Mouse (Mus musculus): ENCODE results near the gene Klk7. TPM values are rescaled to one million over a fixed set of nuclear protein-coding genes. Genes with fewer than 3 reads are reported as not detected.
A peak's percentile ranks its signal among the peaks of the same experiment; 100 is the strongest.

Gene Klk7
- polyA plus RNA-seq, 1 experiment from 2014 or later, result not detected

- H3K36me3 ChIP-seq (replicated peaks), result no peaks in the 10 kb centered on the region
- H3K4me3 ChIP-seq, result no peak overlapping the region
- no peak for DNase-seq (ENCODE audit: extremely low spot score, low spot score)
- H3K9me3 ChIP-seq, result no peaks in the 10 kb centered on the region
- H3K27me3 ChIP-seq (ENCODE audit: poor library complexity, severe bottlenecking), result no peaks in the 10 kb centered on the region
- no peaks in the 10 kb centered on the region for H3K4me1 ChIP-seq
- no peak overlapping the region for H3K27ac ChIP-seq
Measured at GRCm38 (mm10) chr7:43816746-43817145, 5.7 kb downstream of the Klk7 start.

GRCm38 (mm10) chr7:43821581-43821980, 10.5 kb downstream of the Klk7 start:
- 88% methylated on average over 7 of the region's 7 CpGs for WGBS
- Histone ChIP-seq H3K27ac (no peak overlapping the region), H3K4me1 (no peaks in the 10 kb centered on the region), H3K4me3 (no peak overlapping the region), H3K27me3 (ENCODE audit: poor library complexity, severe bottlenecking) (no peaks in the 10 kb centered on the region), H3K9me3 (no peaks in the 10 kb centered on the region), H3K36me3 (replicated peaks) (no peaks in the 10 kb centered on the region)
- no peak for DNase-seq (ENCODE audit: extremely low spot score, low spot score)

DNA sequence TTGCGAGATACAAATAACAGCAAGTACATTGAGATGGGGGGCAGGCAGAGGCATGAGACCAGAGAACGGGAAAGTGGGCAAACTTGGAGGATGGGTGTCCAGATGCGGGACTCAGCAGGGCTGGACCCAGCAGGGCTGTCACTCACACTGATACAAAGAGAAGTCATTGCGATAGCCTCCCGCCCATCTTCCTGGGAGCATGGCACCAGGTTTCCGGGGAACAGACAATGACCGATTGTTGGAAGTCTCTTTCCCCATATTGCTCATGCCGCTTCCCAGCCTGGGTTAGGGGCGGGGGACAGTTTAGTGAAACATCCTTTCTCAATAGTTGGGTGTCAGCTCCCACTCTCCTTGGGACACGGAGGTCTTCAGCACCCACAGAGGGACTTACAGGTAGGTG, 13.1 kb downstream of the Klk7 start, which contains the start of gene Klk6:
Gene Klk6 (plus strand): TSS at position 301 of the 400 bp plus-strand sequence.
- Histone ChIP-seq H3K36me3 (replicated peaks) (no peaks in the 10 kb centered on the region), H3K4me3 (no peak within 1 kb of the TSS), H3K4me1 (no peaks in the 10 kb centered on the region), H3K9me3 (no peaks in the 10 kb centered on the region), H3K27me3 (ENCODE audit: poor library complexity, severe bottlenecking) (no peaks in the 10 kb centered on the region), H3K27ac (no peak within 1 kb of the TSS)
- DNase-seq (ENCODE audit: extremely low spot score, low spot score), result no peak
- 81% methylated on average over 10 of the region's 10 CpGs for WGBS

GRCm38 (mm10) chr7:43826056-43826455, 15.0 kb downstream of the Klk7 start:
- Histone ChIP-seq H3K9me3 (no peaks in the 10 kb centered on the region), H3K27ac (no peak overlapping the region), H3K4me1 (no peaks in the 10 kb centered on the region), H3K36me3 (replicated peaks) (no peaks in the 10 kb centered on the region), H3K27me3 (ENCODE audit: poor library complexity, severe bottlenecking) (no peaks in the 10 kb centered on the region), H3K4me3 (no peak overlapping the region)
- no peak for DNase-seq (ENCODE audit: extremely low spot score, low spot score)
- WGBS, result 88% methylated on average over 5 of the region's 5 CpGs

GRCm38 (mm10) chr7:43827706-43828105, 16.6 kb downstream of the Klk7 start:
- Histone ChIP-seq H3K27me3 (ENCODE audit: poor library complexity, severe bottlenecking) (no peaks in the 10 kb centered on the region), H3K9me3 (no peaks in the 10 kb centered on the region), H3K4me3 (no peak overlapping the region), H3K4me1 (0 out of 2 replicates have a peak, but pooled peaks cover 1% of the 10 kb centered on the region), H3K27ac (no peak overlapping the region), H3K36me3 (replicated peaks) (no peaks in the 10 kb centered on the region)
- WGBS, result 82% methylated on average over 4 of the region's 4 CpGs
- no peak for DNase-seq (ENCODE audit: extremely low spot score, low spot score)

DNA sequence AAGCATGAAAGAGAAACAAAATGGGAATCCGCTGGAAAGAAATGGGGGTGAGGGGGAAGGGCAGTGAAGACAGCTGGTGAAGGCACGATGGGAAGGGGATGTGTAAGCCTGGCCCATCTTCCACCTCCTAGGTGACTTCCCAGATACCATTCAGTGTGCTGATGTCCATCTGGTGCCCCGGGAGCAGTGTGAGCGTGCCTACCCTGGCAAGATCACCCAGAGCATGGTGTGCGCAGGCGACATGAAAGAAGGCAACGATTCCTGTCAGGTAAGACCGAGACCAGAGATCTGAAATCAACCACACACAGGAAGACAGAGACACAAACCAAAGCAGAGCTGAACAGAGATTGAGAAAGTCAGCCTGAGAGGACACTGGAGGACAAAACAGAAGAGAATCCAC, 17.9 kb downstream of the Klk7 start:
- no peak overlapping the region for H3K4me3 ChIP-seq
- peaks cover 6% of the 10 kb centered on the region; the same call in 1 of the 2 replicates for H3K4me1 ChIP-seq
- H3K27me3 ChIP-seq (ENCODE audit: poor library complexity, severe bottlenecking), result no peaks in the 10 kb centered on the region
- H3K36me3 ChIP-seq (replicated peaks), result no peaks in the 10 kb centered on the region
- no peaks in the 10 kb centered on the region for H3K9me3 ChIP-seq
- H3K27ac ChIP-seq, result no peak overlapping the region
- 89% methylated on average over 8 of the region's 8 CpGs for WGBS
- no peak for DNase-seq (ENCODE audit: extremely low spot score, low spot score)

DNA sequence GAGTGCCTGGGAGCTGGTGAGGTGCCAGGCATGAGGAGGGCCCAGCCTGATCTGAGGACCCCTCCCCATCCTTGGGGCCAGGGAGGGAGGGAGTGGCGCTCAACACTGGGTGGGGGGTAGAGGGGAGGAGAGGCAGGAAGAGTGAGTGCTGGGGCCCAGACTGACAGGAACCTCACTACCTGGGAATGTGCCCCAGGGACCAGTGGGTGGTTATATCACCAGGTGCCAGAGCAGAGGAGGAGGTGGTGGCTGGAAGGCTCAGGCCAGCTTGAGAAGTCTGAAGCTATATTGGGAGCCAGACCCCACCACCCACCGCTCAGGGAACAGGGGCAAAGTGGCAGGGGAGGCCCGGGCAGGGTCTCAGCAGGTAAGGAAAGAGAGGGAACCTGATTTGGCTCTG, 30.6 kb downstream of the Klk7 start, which contains the start of gene Klk5:
Gene Klk5 (plus strand): TSS at position 271 of the 400 bp plus-strand sequence.
- no peak for DNase-seq (ENCODE audit: extremely low spot score, low spot score)
- Histone ChIP-seq H3K9me3 (peaks cover 5% of the 10 kb centered on the region; the same call in 1 of the 2 replicates), H3K36me3 (replicated peaks) (no peaks in the 10 kb centered on the region), H3K27ac (no peak within 1 kb of the TSS), H3K4me1 (no peaks in the 10 kb centered on the region), H3K4me3 (no peak within 1 kb of the TSS), H3K27me3 (ENCODE audit: poor library complexity, severe bottlenecking) (no peaks in the 10 kb centered on the region)
- 56% methylated on average over 3 of the region's 3 CpGs for WGBS

- Histone ChIP-seq H3K4me1 (no peaks in the 10 kb centered on the region), H3K27me3 (ENCODE audit: poor library complexity, severe bottlenecking) (no peaks in the 10 kb centered on the region), H3K4me3 (no peak overlapping the region), H3K27ac (no peak overlapping the region), H3K9me3 (peaks cover 5% of the 10 kb centered on the region; the same call in 1 of the 2 replicates), H3K36me3 (replicated peaks) (no peaks in the 10 kb centered on the region)
- 88% methylated on average over 4 of the region's 4 CpGs for WGBS
- no peak for DNase-seq (ENCODE audit: extremely low spot score, low spot score)
Measured at GRCm38 (mm10) chr7:43843801-43844200, 32.7 kb downstream of the Klk7 start.

DNA sequence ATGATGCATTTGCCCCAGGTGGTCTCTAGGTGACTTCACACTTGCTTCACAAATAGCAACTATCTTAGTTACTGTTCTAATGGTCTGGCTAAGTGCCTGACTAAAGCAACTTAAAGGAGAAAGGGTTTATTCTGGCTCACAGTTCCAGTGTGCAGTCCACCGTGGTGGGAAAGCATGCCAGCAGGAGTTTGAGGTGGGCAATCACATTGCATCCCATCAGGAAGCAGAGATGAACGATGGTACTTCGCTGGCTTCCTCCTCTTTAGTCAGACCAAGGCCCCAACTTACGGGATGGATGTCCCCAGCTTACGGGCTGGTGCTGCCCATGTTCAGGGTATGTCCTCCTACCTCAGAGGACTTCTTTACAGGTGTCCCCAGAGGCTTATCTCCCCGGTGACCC, 40.5 kb downstream of the Klk7 start:
- WGBS, result 86% methylated on average over 6 of the region's 6 CpGs

GRCm38 (mm10) chr7:43854642-43855380, 43.7 kb downstream of the Klk7 start:
- Histone ChIP-seq H3K4me3 (no peak overlapping the region), H3K36me3 (replicated peaks) (no peaks in the 10 kb centered on the region), H3K4me1 (no peaks in the 10 kb centered on the region), H3K27me3 (ENCODE audit: poor library complexity, severe bottlenecking) (no peaks in the 10 kb centered on the region), H3K9me3 (0 out of 2 replicates have a peak, but pooled peaks cover under 1% of the 10 kb centered on the region), H3K27ac (no peak overlapping the region)
- no peak for DNase-seq (ENCODE audit: extremely low spot score, low spot score)
- 79% methylated on average over 9 of the region's 9 CpGs for WGBS

More for the DNA sequence above, 40.5 kb downstream of the Klk7 start:
- H3K4me3 ChIP-seq, result no peak overlapping the region
- no peak for DNase-seq (ENCODE audit: extremely low spot score, low spot score)
- H3K36me3 ChIP-seq (replicated peaks), result no peaks in the 10 kb centered on the region
- no peaks in the 10 kb centered on the region for H3K27me3 ChIP-seq (ENCODE audit: poor library complexity, severe bottlenecking)
- no peak overlapping the region for H3K27ac ChIP-seq
- no peaks in the 10 kb centered on the region for H3K4me1 ChIP-seq
- no peaks in the 10 kb centered on the region for H3K9me3 ChIP-seq

GRCm38 (mm10) chr7:43855709-43856108, 44.6 kb downstream of the Klk7 start:
- 0 out of 2 replicates have a peak, but pooled peaks cover 3% of the 10 kb centered on the region for H3K9me3 ChIP-seq
- no peaks in the 10 kb centered on the region for H3K36me3 ChIP-seq (replicated peaks)
- H3K27ac ChIP-seq, result no peak overlapping the region
- H3K4me1 ChIP-seq, result peaks cover 5% of the 10 kb centered on the region
- H3K4me3 ChIP-seq, result no peak overlapping the region
- WGBS, result 79% methylated on average over 3 of the region's 3 CpGs
- no peak for DNase-seq (ENCODE audit: extremely low spot score, low spot score)
- no peaks in the 10 kb centered on the region for H3K27me3 ChIP-seq (ENCODE audit: poor library complexity, severe bottlenecking)

GRCm38 (mm10) chr7:43856307-43856706, 45.2 kb downstream of the Klk7 start:
- H3K27me3 ChIP-seq (ENCODE audit: poor library complexity, severe bottlenecking), result no peaks in the 10 kb centered on the region
- H3K9me3 ChIP-seq, result 0 out of 2 replicates have a peak, but pooled peaks cover 3% of the 10 kb centered on the region
- 84% methylated on average over 7 of the region's 7 CpGs for WGBS
- H3K4me1 ChIP-seq, result peaks cover 9% of the 10 kb centered on the region
- H3K36me3 ChIP-seq (replicated peaks), result no peaks in the 10 kb centered on the region
- H3K4me3 ChIP-seq, result no peak overlapping the region
- no peak overlapping the region for H3K27ac ChIP-seq
- DNase-seq (ENCODE audit: extremely low spot score, low spot score), result peak; percentile 2

GRCm38 (mm10) chr7:43857501-43857900, 46.4 kb downstream of the Klk7 start:
- DNase-seq (ENCODE audit: extremely low spot score, low spot score), result no peak
- Histone ChIP-seq H3K9me3 (0 out of 2 replicates have a peak, but pooled peaks cover 3% of the 10 kb centered on the region), H3K36me3 (replicated peaks) (no peaks in the 10 kb centered on the region), H3K4me3 (no peak overlapping the region), H3K27ac (no peak overlapping the region), H3K27me3 (ENCODE audit: poor library complexity, severe bottlenecking) (no peaks in the 10 kb centered on the region), H3K4me1 (peaks cover 9% of the 10 kb centered on the region)
- WGBS, result 93% methylated on average over 12 of the region's 12 CpGs
